Mouse (Mus musculus) heart, embryonic 15.5 days (tissue): Measurements from ENCODE around the gene Hnrnpa0. TPM values are rescaled to one million over a fixed set of nuclear protein-coding genes. Genes with fewer than 3 reads are reported as not detected.
A peak's percentile ranks its signal among the peaks of the same experiment; 100 is the strongest.
"Not testable (repeated sequence)": the region's sequence is repeated elsewhere in the genome, so short reads cannot be mapped to it uniquely, and the experiment has no call there.

ENCODE experiments used
- ATAC-seq: fragments of 200-750 bp; cut with Nextera tagmentation; replicated peaks from 2 replicates; pipeline ENCODE4 v1.8.0; 2017; ENCODE audit warnings: low read depth, moderate TSS enrichment; ENCODE audit not compliant: insufficient number of reproducible peaks, insufficient read depth, low FRiP score
- H3K27ac ChIP-seq: fragments of 300-500 bp; sonication (generic); 2 replicates; pipeline ENCODE4 v1.5.1; 2015; ENCODE audit warnings: mild to moderate bottlenecking, inconsistent platforms
- H3K27me3 ChIP-seq: fragments of 300-500 bp; sonication (generic); 2 replicates; pipeline ENCODE4 v1.6.1; 2015; ENCODE audit warnings: inconsistent platforms
- H3K36me3 ChIP-seq: fragments of 300-500 bp; sonication (generic); 2 replicates; pipeline ENCODE4 v1.6.1; 2015; ENCODE audit warnings: mild to moderate bottlenecking, inconsistent platforms
- H3K4me1 ChIP-seq: fragments of 300-500 bp; sonication (generic); replicated peaks from 2 replicates; pipeline ENCODE4 v1.6.1; 2015; ENCODE audit warnings: inconsistent platforms
- H3K4me2 ChIP-seq: fragments of 300-500 bp; sonication (generic); 2 replicates; pipeline ENCODE4 v1.6.1; 2015; ENCODE audit warnings: inconsistent platforms, mild to moderate bottlenecking, moderate library complexity
- H3K4me3 ChIP-seq: fragments of 300-500 bp; sonication (generic); 2 replicates; pipeline ENCODE4 v1.5.1; 2015; ENCODE audit warnings: mild to moderate bottlenecking, inconsistent platforms
- H3K9ac ChIP-seq: fragments of 300-500 bp; sonication (generic); 2 replicates; pipeline ENCODE4 v1.6.1; 2015; ENCODE audit warnings: mild to moderate bottlenecking, inconsistent platforms
- H3K9me3 ChIP-seq: fragments of 300-500 bp; sonication (generic); replicated peaks from 2 replicates; pipeline ENCODE4 v1.6.1; 2016; ENCODE audit warnings: inconsistent platforms
- WGBS: fragments of 180-500 bp; shearing (Covaris S2); methylation state at CpG from one replicate; pipeline ENCODE4 v1.1.7; 2015; ENCODE audit warnings: mixed read lengths; 5-methylcytosine and 5-hydroxymethylcytosine counted together
- polyA plus RNA-seq: library from polyadenylated mRNA; unstranded; fragments of >200 nt; fragmentation: Nextera tagmentation; extraction: Ambion mirVana; gene quantifications from 2 replicates; pipeline ENCODE4 v1.2.1, GENCODE M21; 2015

Gene Hnrnpa0
- polyA plus RNA-seq, 1 experiment from 2014 or later: 21.0 TPM

GRCm38 (mm10) chr13:58149629-58150028 is 21.3 kb upstream of the Hnrnpa0 start:
- H3K4me2 ChIP-seq: no peak overlapping the region
- no peaks in the 10 kb centered on the region for H3K9me3 ChIP-seq
- no peaks in the 10 kb centered on the region for H3K27me3 ChIP-seq
- H3K4me3 ChIP-seq: no peak overlapping the region
- peaks cover 4% of the 10 kb centered on the region for H3K4me1 ChIP-seq
- 87% methylated on average over 3 of the region's 3 CpGs for WGBS
- no peak overlapping the region for H3K9ac ChIP-seq
- H3K36me3 ChIP-seq: no peaks in the 10 kb centered on the region
- no peak overlapping the region for H3K27ac ChIP-seq
- no peak for ATAC-seq

- Histone ChIP-seq H3K4me2 (peak overlapping the region; percentile 87), H3K4me1 (peaks cover 4% of the 10 kb centered on the region), H3K9ac (no peak overlapping the region), H3K4me3 (peak overlapping the region; percentile 49), H3K27me3 (no peaks in the 10 kb centered on the region), H3K36me3 (no peaks in the 10 kb centered on the region), H3K9me3 (no peaks in the 10 kb centered on the region), H3K27ac (no peak overlapping the region)
- ATAC-seq: no peak; the same call in 1 of the 2 replicates
- WGBS: 35% methylated on average over 5 of the region's 5 CpGs
These were observed 20.7 kb upstream of the Hnrnpa0 start for GRCm38 (mm10) chr13:58149033-58149558.

GRCm38 (mm10) chr13:58148256-58148831 is 20.0 kb upstream of the Hnrnpa0 start:
- H3K9me3 ChIP-seq: no peaks in the 10 kb centered on the region
- H3K9ac ChIP-seq: 0 out of 2 replicates have a peak overlapping the region, but pooled peaks have one; percentile 25
- peak overlapping the region; percentile 49 for H3K4me3 ChIP-seq
- peak; percentile 58 for ATAC-seq
- H3K4me1 ChIP-seq: peaks cover 4% of the 10 kb centered on the region
- no peaks in the 10 kb centered on the region for H3K36me3 ChIP-seq
- H3K27ac ChIP-seq: no peak overlapping the region
- WGBS: 1% methylated on average over 17 of the region's 17 CpGs
- H3K27me3 ChIP-seq: no peaks in the 10 kb centered on the region
- H3K4me2 ChIP-seq: peak overlapping the region; percentile 87

- Histone ChIP-seq H3K4me1 (peaks cover 4% of the 10 kb centered on the region), H3K36me3 (no peaks in the 10 kb centered on the region), H3K27me3 (no peaks in the 10 kb centered on the region), H3K9me3 (no peaks in the 10 kb centered on the region), H3K9ac (no peak overlapping the region), H3K27ac (no peak overlapping the region), H3K4me2 (no peak overlapping the region), H3K4me3 (no peak overlapping the region)
- 80% methylated on average over 1 of the region's 1 CpGs for WGBS
- ATAC-seq: no peak
These were observed 19.4 kb upstream of the Hnrnpa0 start for GRCm38 (mm10) chr13:58147760-58148159.

- H3K4me3 ChIP-seq, ATAC-seq, H3K27ac ChIP-seq, H3K9ac ChIP-seq, H3K36me3 ChIP-seq, H3K9me3 ChIP-seq, H3K4me1 ChIP-seq, H3K27me3 ChIP-seq, H3K4me2 ChIP-seq: not testable (repeated sequence)
- 93% methylated on average over 8 of the region's 8 CpGs for WGBS
These were observed 18.2 kb upstream of the Hnrnpa0 start for GRCm38 (mm10) chr13:58146603-58147002.

- H3K27ac ChIP-seq: no peak overlapping the region
- 40% methylated on average over 3 of the region's 3 CpGs for WGBS
- H3K9me3 ChIP-seq: no peaks in the 10 kb centered on the region
- no peaks in the 10 kb centered on the region for H3K27me3 ChIP-seq
- H3K36me3 ChIP-seq: no peaks in the 10 kb centered on the region
- H3K4me2 ChIP-seq: no peak overlapping the region
- H3K4me1 ChIP-seq: peaks cover 8% of the 10 kb centered on the region; the same call in 1 of the 2 replicates
- no peak for ATAC-seq
- no peak overlapping the region for H3K9ac ChIP-seq
- no peak overlapping the region for H3K4me3 ChIP-seq
These were observed 3.3 kb upstream of the Hnrnpa0 start for GRCm38 (mm10) chr13:58131692-58132091.

- peak overlapping the region; percentile 95 for H3K27ac ChIP-seq
- H3K36me3 ChIP-seq: no peaks in the 10 kb centered on the region
- peak overlapping the region; percentile 66 for H3K4me2 ChIP-seq
- H3K9me3 ChIP-seq: no peaks in the 10 kb centered on the region
- WGBS: 28% methylated on average over 4 of the region's 4 CpGs
- peak overlapping the region; percentile 98 for H3K9ac ChIP-seq
- no peaks in the 10 kb centered on the region for H3K27me3 ChIP-seq
- peaks cover 20% of the 10 kb centered on the region for H3K4me1 ChIP-seq
- H3K4me3 ChIP-seq: peak overlapping the region; percentile 92
- no peak for ATAC-seq
These were observed 1.4 kb upstream of the Hnrnpa0 start for GRCm38 (mm10) chr13:58129687-58130246.

GRCm38 (mm10) chr13:58128768-58129671 is 664 bp upstream of the Hnrnpa0 start:
- WGBS: under 1% methylated on average over 83 of the region's 83 CpGs
- H3K4me1 ChIP-seq: peaks cover 23% of the 10 kb centered on the region
- no peaks in the 10 kb centered on the region for H3K36me3 ChIP-seq
- H3K4me2 ChIP-seq: peak overlapping the region; percentile 66
- peak; percentile 96 for ATAC-seq
- H3K4me3 ChIP-seq: peak overlapping the region; percentile 92
- no peaks in the 10 kb centered on the region for H3K27me3 ChIP-seq
- peak overlapping the region; percentile 98 for H3K9ac ChIP-seq
- H3K27ac ChIP-seq: peak overlapping the region; percentile 95
- no peaks in the 10 kb centered on the region for H3K9me3 ChIP-seq

GRCm38 (mm10) chr13:58127766-58128361 is 492 bp downstream of the Hnrnpa0 start:
- Histone ChIP-seq H3K27ac (peak overlapping the region; percentile 95), H3K9me3 (no peaks in the 10 kb centered on the region), H3K36me3 (no peaks in the 10 kb centered on the region), H3K4me3 (peak overlapping the region; percentile 92), H3K9ac (peak overlapping the region; percentile 98), H3K4me2 (peak overlapping the region; percentile 69), H3K4me1 (peaks cover 33% of the 10 kb centered on the region), H3K27me3 (no peaks in the 10 kb centered on the region)
- ATAC-seq: peak; percentile 29; the same call in 1 of the 2 replicates
- under 1% methylated on average over 80 of the region's 81 CpGs for WGBS

GRCm38 (mm10) chr13:58126862-58127765 is 1.2 kb downstream of the Hnrnpa0 start:
- whole genome bisulfite sequencing: under 1% methylated on average over 57 of the region's 92 CpGs
- H3K27ac ChIP-seq: peak overlapping the region; percentile 95
- H3K27me3 ChIP-seq: no peaks in the 10 kb centered on the region
- H3K4me1 ChIP-seq: peaks cover 37% of the 10 kb centered on the region
- peak overlapping the region; percentile 92 for H3K4me3 ChIP-seq
- H3K9me3 ChIP-seq: no peaks in the 10 kb centered on the region
- peak overlapping the region; percentile 69 for H3K4me2 ChIP-seq
- peak overlapping the region; percentile 98 for H3K9ac ChIP-seq
- ATAC-seq: no peak
- no peaks in the 10 kb centered on the region for H3K36me3 ChIP-seq
